Mouse (Mus musculus) ES-E14 (cell line): ENCODE data around the gene Baz1a.

Experiments used
- CHD2 ChIP-seq: IDR thresholded peaks from 2 replicates; pipeline ENCODE4 v1.6.1; 2014; ENCODE audit warnings: mild to moderate bottlenecking, low read depth, low read length, inconsistent platforms
- HCFC1 ChIP-seq: IDR thresholded peaks from 2 replicates; pipeline ENCODE4 v1.6.1; 2012; ENCODE audit warnings: low read length, inconsistent platforms, borderline replicate concordance; ENCODE audit not compliant: insufficient read depth
- MAFK ChIP-seq: IDR thresholded peaks from 2 replicates; pipeline ENCODE4 v1.6.1; 2014; ENCODE audit warnings: mild to moderate bottlenecking, low read depth, low read length, inconsistent platforms; ENCODE audit not compliant: insufficient read depth
- ZC3H11A ChIP-seq: IDR thresholded peaks from 2 replicates; pipeline ENCODE4 v1.6.1; 2012; ENCODE audit warnings: low read depth, mild to moderate bottlenecking, inconsistent platforms, low read length, borderline replicate concordance
- ZNF384 ChIP-seq: IDR thresholded peaks from 2 replicates; pipeline ENCODE4 v1.6.1; 2012; ENCODE audit warnings: low read depth, low read length, inconsistent platforms

DNA sequence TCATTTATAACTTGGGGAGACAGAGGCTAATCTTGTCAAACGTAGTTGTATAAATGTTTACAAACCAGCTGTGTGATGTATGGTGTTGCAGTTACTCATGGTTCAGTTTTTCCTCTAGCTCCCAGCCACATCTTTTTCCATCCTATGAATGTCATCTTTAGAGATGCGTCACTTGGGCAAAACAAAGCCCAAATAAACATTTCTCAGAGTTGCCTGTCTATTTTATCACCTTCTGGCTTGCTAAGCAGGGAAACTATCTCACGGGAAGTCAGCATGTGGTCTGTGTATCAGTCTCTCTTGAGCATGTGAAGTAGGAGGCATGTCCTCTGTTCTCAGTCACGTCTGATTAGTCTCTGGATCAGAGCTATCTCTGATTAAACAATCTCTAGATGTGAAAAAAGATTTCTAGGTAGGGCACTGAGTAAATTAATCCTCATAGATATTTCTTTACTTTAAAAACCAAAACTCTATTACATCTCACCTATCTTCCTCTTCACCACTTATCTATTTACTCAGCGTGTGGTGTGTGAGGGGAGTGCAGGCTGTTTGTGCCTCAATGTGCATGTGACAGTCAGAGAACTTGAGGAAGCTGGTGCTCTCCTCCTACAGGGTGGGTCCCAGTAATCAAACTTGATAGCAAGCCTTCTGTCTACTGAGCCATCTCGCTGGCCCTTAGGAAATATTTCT, 46.2 kb upstream of the Baz1a start:
- TF ChIP-seq ZNF384: no peak
- TF ChIP-seq ZC3H11A: no peak
- no peak for TF ChIP-seq CHD2
- TF ChIP-seq MAFK: no peak
- TF ChIP-seq HCFC1: no peak
